Mouse (Mus musculus): ENCODE measurements around the gene Gm44965. TPM values are rescaled to one million over a fixed set of nuclear protein-coding genes. Genes with fewer than 3 reads are reported as not detected.

Gm44965 gene
- polyA plus RNA-seq, 1 experiment from 2014 or later, result 0.65 TPM

- H3K27me3 ChIP-seq, result peaks cover 58% of the 10 kb centered on the region
- peak overlapping the region; percentile 34; the same call in 1 of the 2 replicates for H3K9ac ChIP-seq (replicated peaks)
- no peak overlapping the region for H3K27ac ChIP-seq (replicated peaks)
Measured at GRCm38 (mm10) chr6:48628808-48629660, 35.3 kb downstream of the Gm44965 start.

DNA sequence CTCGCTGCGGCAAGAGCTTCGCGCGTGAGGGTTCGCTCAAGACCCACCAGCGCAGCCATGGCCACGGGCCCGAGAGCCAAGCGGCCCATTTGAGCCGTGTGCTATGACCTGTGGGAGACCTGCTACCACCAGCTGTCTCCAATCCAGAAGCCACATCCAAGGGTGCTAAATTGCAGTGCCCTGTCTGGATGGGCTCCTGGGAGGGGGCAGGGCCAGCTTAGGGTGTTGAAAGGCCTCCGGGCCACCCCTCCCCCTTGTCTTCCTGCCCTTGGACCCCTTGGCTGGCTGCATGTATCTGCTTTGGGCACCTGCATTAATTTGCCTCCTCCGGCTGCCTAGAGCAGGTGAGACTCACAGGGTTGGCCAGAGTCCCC is 35.9 kb downstream of the Gm44965 start:
- Histone ChIP-seq H3K9me3 (no peaks in the 10 kb centered on the region), H3K27ac (replicated peaks) (no peak overlapping the region), H3K36me3 (no peaks in the 10 kb centered on the region), H3K4me3 (peak overlapping the region; percentile 45), H3K4me2 (replicated peaks) (peak overlapping the region; percentile 67), H3K9ac (replicated peaks) (peak overlapping the region; percentile 34; the same call in 1 of the 2 replicates), H3K27me3 (peaks cover 58% of the 10 kb centered on the region), H3K4me1 (peaks cover 20% of the 10 kb centered on the region)
- peak; percentile 19; the same call in 1 of the 2 replicates for ATAC-seq (ENCODE audit: low FRiP score, low read depth)
- WGBS, result 22% methylated on average over 13 of the region's 13 CpGs

More at GRCm38 (mm10) chr6:48628808-48629660, 35.3 kb downstream of the Gm44965 start:
- H3K9me3 ChIP-seq, result no peaks in the 10 kb centered on the region
- peaks cover 20% of the 10 kb centered on the region for H3K4me1 ChIP-seq
- no peaks in the 10 kb centered on the region for H3K36me3 ChIP-seq
- peak; percentile 47; the same call in 1 of the 2 replicates for ATAC-seq (ENCODE audit: low FRiP score, low read depth)
- peak overlapping the region; percentile 45 for H3K4me3 ChIP-seq
- 11% methylated on average over 51 of the region's 54 CpGs for WGBS
- peak overlapping the region; percentile 67 for H3K4me2 ChIP-seq (replicated peaks)

DNA sequence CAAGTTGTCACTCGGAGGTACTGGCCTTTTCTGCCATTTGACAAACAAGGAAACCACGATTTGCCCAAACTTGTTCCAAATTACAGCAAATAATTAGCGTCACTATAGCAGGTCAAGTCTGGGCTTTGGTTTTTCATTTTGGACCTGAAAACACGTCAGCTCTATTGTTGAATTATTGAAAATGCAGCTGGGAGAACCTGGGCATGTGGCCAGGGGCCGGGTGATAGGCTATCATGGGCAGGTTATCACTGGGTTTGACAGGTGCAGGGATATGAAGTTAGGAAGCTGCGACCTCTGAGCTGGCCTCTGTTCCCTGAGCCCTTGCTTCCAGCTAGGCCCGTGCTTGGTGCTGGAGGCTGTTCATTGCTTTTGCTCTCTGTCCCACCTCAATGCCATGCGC is 37.1 kb downstream of the Gm44965 start:
- H3K9ac ChIP-seq (replicated peaks), result no peak overlapping the region
- H3K9me3 ChIP-seq, result no peaks in the 10 kb centered on the region
- ATAC-seq (ENCODE audit: low FRiP score, low read depth), result no peak
- peaks cover 49% of the 10 kb centered on the region for H3K27me3 ChIP-seq
- H3K4me2 ChIP-seq (replicated peaks), result no peak overlapping the region
- peaks cover 20% of the 10 kb centered on the region for H3K4me1 ChIP-seq
- WGBS, result 92% methylated on average over 8 of the region's 8 CpGs
- no peak overlapping the region for H3K27ac ChIP-seq (replicated peaks)
- H3K4me3 ChIP-seq, result no peak overlapping the region
- no peaks in the 10 kb centered on the region for H3K36me3 ChIP-seq

DNA sequence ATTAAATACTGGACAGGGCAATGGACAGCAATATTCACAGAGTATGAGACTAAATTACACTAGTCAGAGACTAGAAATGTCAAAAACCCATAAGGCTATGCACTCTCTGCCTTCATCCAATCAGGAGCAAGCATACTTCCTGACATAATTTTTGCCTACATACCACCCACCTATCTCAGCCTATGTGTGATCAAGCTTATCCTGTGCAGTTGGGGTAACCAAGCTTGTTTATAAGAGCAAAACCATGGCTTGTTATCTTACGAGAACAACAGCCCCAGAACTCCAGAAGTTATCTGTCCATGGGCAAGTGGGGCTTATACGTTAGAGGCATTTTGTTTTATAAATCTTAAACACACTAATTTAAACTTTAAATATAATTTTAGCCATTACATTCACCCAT is 41.4 kb downstream of the Gm44965 start:
- Histone ChIP-seq H3K36me3 (no peaks in the 10 kb centered on the region), H3K4me3 (no peak overlapping the region), H3K27me3 (peaks cover 9% of the 10 kb centered on the region), H3K9ac (replicated peaks) (no peak overlapping the region), H3K4me1 (no peaks in the 10 kb centered on the region), H3K4me2 (replicated peaks) (no peak overlapping the region), H3K27ac (replicated peaks) (no peak overlapping the region), H3K9me3 (no peaks in the 10 kb centered on the region)
- WGBS, result 88% methylated on average over 2 of the region's 2 CpGs
- no peak for ATAC-seq (ENCODE audit: low FRiP score, low read depth)

DNA sequence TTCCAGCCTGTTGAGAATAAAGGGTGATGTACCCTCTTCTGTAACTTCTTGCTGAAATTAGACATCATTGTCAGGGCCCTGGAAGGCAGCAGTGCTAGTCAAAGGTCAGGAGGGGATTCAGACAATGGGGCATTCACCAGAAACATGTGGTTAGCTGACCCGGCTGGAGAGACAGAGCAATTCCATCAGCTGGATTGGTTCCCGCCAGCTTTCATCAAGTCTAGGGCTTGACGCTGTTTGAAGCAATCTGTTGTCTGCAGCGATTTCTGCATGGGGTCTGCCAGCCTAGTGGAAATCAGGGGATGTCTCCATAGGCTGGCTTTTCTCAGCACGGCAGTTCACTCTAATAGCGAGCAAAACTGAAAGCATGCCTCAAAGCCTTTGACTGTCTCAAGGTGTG is 42.8 kb downstream of the Gm44965 start:
- H3K4me1 ChIP-seq, result no peaks in the 10 kb centered on the region
- H3K27ac ChIP-seq (replicated peaks), result no peak overlapping the region
- no peaks in the 10 kb centered on the region for H3K36me3 ChIP-seq
- no peaks in the 10 kb centered on the region for H3K27me3 ChIP-seq
- no peak overlapping the region for H3K9ac ChIP-seq (replicated peaks)
- H3K4me2 ChIP-seq (replicated peaks), result no peak overlapping the region
- ATAC-seq (ENCODE audit: low FRiP score, low read depth), result no peak
- H3K4me3 ChIP-seq, result no peak overlapping the region
- 43% methylated on average over 6 of the region's 6 CpGs for WGBS
- H3K9me3 ChIP-seq, result no peaks in the 10 kb centered on the region

GRCm38 (mm10) chr6:48637811-48638500 is 44.2 kb downstream of the Gm44965 start:
- Histone ChIP-seq H3K9me3 (no peaks in the 10 kb centered on the region), H3K4me3 (no peak overlapping the region), H3K4me1 (no peaks in the 10 kb centered on the region), H3K4me2 (replicated peaks) (no peak overlapping the region), H3K27ac (replicated peaks) (no peak overlapping the region), H3K27me3 (no peaks in the 10 kb centered on the region), H3K9ac (replicated peaks) (no peak overlapping the region), H3K36me3 (no peaks in the 10 kb centered on the region)
- 68% methylated on average over 6 of the region's 6 CpGs for WGBS
- ATAC-seq (ENCODE audit: low FRiP score, low read depth), result no peak

DNA sequence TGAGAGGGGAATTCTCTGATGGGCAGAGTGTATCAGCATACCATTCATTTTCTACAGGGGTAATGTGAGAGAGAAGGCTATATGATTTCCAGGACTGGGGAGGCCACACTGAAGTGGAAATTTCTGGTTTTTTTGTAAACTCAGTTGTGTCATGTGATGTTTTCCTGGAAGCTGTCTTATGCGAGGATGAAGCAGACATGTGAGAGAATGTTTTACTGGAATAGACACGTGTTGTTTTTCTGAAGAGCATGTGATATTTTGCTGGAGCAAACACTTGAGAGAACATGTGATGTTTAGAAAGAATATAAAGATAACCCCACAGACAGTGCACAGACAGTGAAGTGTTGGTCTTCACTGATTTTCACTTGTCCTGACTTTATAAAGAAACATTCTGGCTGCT is 44.8 kb downstream of the Gm44965 start:
- no peaks in the 10 kb centered on the region for H3K4me1 ChIP-seq
- H3K4me3 ChIP-seq, result no peak overlapping the region
- 84% methylated on average over 2 of the region's 2 CpGs for WGBS

DNA sequence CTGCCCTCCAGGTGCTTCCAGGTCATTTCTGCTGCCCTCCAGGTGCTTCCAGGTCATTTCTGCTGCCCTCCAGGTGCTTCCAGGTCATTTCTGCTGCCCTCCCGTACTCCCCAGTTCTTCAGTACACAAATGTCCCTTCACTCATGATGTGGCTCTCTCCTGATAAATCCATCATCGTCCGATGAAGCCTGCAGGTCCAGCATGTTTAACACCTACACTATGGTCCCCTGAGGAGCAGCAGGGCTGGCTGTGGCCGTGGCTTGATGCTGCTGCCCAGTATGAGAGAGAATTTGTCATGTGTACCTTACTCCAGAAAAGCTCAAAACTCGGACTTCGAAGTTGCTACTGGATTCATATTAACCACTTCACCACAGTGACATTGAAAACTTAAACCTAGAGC is 47.6 kb downstream of the Gm44965 start:
- Histone ChIP-seq H3K36me3 (no peaks in the 10 kb centered on the region), H3K4me2 (replicated peaks) (no peak overlapping the region), H3K27ac (replicated peaks) (no peak overlapping the region), H3K9me3 (no peaks in the 10 kb centered on the region), H3K4me1 (peaks cover 2% of the 10 kb centered on the region; the same call in 1 of the 2 replicates), H3K4me3 (no peak overlapping the region), H3K27me3 (0 out of 2 replicates have a peak, but pooled peaks cover 5% of the 10 kb centered on the region), H3K9ac (replicated peaks) (no peak overlapping the region)
- no peak for ATAC-seq (ENCODE audit: low FRiP score, low read depth)
- WGBS, result 81% methylated on average over 6 of the region's 6 CpGs

More for the DNA sequence above, 44.8 kb downstream of the Gm44965 start:
- no peak overlapping the region for H3K9ac ChIP-seq (replicated peaks)
- no peak overlapping the region for H3K27ac ChIP-seq (replicated peaks)
- H3K9me3 ChIP-seq, result no peaks in the 10 kb centered on the region
- ATAC-seq (ENCODE audit: low FRiP score, low read depth), result no peak
- H3K36me3 ChIP-seq, result no peaks in the 10 kb centered on the region
- H3K4me2 ChIP-seq (replicated peaks), result no peak overlapping the region
- no peaks in the 10 kb centered on the region for H3K27me3 ChIP-seq

DNA sequence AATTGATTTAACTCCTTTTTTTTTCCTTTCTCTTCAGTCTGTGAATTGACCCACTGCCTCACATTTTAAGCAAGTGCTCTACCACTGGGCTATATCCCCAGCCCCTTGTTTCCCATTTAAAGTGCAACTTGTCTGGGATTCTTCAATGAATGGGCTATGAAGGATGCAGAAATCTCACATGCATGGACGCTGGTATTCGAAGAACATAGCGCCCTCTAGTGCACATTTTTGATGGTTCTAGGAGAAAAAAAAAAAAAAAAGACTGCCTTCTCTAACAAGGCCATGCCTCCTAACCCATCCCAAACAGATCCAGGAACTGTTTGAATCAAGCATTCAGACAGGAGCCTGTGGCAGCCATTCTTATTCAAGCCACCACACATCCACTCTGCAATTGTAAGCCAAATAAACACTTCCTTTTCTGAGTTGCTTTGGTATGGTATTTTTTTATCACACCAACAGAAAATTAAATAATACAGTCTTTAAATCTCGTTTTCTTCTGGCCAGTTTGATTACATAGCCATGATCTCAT is 49.1 kb downstream of the Gm44965 start:
- Histone ChIP-seq H3K27me3 (0 out of 2 replicates have a peak, but pooled peaks cover 5% of the 10 kb centered on the region), H3K4me1 (peaks cover 2% of the 10 kb centered on the region; the same call in 1 of the 2 replicates), H3K27ac (replicated peaks) (no peak overlapping the region), H3K36me3 (no peaks in the 10 kb centered on the region), H3K9me3 (no peaks in the 10 kb centered on the region), H3K4me2 (replicated peaks) (no peak overlapping the region), H3K9ac (replicated peaks) (no peak overlapping the region), H3K4me3 (no peak overlapping the region)
- no peak for ATAC-seq (ENCODE audit: low FRiP score, low read depth)
- WGBS, result 24% methylated on average over 4 of the region's 4 CpGs

DNA sequence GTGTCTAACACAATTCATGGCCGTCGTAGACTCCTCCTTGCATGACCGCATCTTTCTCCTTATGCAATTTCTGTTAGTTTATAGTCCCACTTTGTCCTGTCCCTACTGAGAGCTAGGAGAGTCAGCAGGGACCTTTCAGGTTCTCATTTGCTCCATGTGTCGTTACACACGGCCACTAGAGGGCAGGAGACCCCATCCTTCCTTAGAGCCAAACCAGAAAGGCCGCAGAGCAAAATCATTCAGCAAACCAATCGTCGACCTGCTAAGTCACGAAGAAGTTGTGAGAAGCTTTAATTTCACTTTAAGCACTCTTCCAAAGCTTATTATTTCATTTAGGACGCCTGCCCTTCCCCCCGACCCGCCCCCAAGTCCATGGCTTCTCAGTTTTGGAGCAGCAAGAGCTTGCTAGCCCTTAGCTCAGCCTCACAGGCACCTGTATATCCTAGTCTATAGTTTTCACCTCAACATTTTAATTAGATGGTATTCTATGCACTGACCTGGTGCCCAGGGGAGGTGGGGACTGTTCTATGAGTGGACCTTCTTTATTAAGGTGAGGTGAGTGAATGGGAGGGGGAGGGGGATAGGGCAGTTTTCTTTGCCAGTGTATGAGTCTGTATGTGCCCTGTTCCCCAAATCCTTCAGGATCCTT is 52.0 kb downstream of the Gm44965 start:
- Histone ChIP-seq H3K27ac (replicated peaks) (no peak overlapping the region), H3K4me1 (peaks cover 2% of the 10 kb centered on the region; the same call in 1 of the 2 replicates), H3K27me3 (0 out of 2 replicates have a peak, but pooled peaks cover 5% of the 10 kb centered on the region), H3K4me3 (no peak overlapping the region), H3K9ac (replicated peaks) (no peak overlapping the region), H3K36me3 (no peaks in the 10 kb centered on the region), H3K9me3 (no peaks in the 10 kb centered on the region), H3K4me2 (replicated peaks) (no peak overlapping the region)
- ATAC-seq (ENCODE audit: low FRiP score, low read depth), result peak; percentile 19; the same call in 1 of the 2 replicates
- WGBS, result 12% methylated on average over 12 of the region's 12 CpGs

DNA sequence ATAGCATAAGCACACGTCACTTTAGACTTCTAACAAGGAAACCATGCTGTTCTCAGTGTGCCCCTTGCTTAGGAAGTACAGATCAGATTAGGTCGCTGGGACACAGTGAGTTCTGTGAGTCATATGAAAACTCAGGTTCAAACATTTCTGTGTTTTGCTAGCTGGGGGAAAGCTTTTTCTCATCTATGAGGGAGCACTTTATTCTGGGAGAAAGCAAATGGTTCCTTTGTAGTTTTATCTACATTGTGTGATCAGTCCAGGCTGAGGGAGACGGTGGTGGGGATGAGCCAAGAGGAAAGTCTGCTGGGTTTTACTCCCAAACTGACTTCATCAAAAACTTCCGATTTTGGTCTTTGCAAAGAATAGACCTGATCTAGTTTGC is 52.6 kb downstream of the Gm44965 start:
- Histone ChIP-seq H3K27me3 (0 out of 2 replicates have a peak, but pooled peaks cover 5% of the 10 kb centered on the region), H3K4me2 (replicated peaks) (no peak overlapping the region), H3K4me1 (peaks cover 2% of the 10 kb centered on the region; the same call in 1 of the 2 replicates), H3K9ac (replicated peaks) (no peak overlapping the region), H3K4me3 (no peak overlapping the region), H3K27ac (replicated peaks) (no peak overlapping the region), H3K36me3 (no peaks in the 10 kb centered on the region), H3K9me3 (no peaks in the 10 kb centered on the region)
- ATAC-seq (ENCODE audit: low FRiP score, low read depth), result no peak
- 88% methylated on average over 4 of the region's 4 CpGs for WGBS

All from midbrain, embryonic 12.5 days (tissue).